Mouse (Mus musculus): Measurements from ENCODE around the gene Ndc1. TPM values are rescaled to one million over a fixed set of nuclear protein-coding genes. Genes with fewer than 3 reads are reported as not detected.

Ndc1 gene
- polyA plus RNA-seq, 1 experiment from 2014 or later: 27.9 TPM

DNA sequence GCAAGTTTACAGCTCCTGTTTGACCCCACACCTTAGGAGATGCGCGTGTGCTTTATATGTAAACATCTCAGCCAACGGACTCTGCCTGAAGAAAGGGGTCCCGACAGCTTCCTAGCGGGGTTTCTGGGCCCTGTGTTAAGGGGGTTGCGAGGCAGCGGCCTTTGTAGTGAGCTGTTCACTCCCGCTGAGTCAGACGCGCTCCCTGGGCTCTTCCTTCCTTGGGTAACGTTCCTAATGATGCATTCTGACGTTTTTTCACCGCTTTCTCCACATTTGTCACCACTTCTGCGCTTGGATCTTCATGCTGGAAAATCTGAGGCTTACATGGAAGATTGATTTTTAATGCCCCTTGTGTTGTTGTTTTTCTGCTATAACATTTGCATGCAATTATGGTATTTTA lies 54.1 kb downstream of the Ndc1 start:
- Histone ChIP-seq H3K9ac (no peak overlapping the region), H3K4me3 (replicated peaks) (no peak overlapping the region), H3K27me3 (no peaks in the 10 kb centered on the region), H3K9me3 (replicated peaks) (no peaks in the 10 kb centered on the region), H3K4me2 (replicated peaks) (peak overlapping the region; percentile 28), H3K27ac (replicated peaks) (peak overlapping the region; percentile 80), H3K36me3 (peaks cover 3% of the 10 kb centered on the region; the same call in 1 of the 2 replicates), H3K4me1 (peaks cover 14% of the 10 kb centered on the region)
- WGBS: 9% methylated on average over 14 of the region's 14 CpGs
- no peak; the same call in 1 of the 2 replicates for ATAC-seq (ENCODE audit: insufficient number of reproducible peaks, low FRiP score, low TSS enrichment, low read depth)

DNA sequence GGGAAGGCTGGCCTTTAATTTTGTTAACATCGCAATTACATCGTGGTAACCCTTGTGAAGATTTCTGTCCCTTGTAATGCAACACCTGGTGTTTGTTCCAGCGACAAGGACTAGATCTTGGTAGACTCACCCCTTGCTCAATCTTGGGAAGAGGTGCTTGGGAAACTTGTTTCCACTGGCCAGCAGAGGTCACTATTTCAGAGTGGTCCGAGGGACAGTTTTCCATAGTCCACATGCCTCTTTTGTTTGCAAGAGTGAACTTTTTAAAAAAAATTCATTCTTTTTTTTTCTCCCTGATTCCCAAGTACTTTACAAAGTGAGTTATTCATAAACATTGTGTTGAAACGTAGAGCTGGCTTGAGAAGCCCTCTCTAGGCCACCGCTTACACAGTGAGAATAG lies 54.6 kb downstream of the Ndc1 start:
- H3K9ac ChIP-seq: no peak overlapping the region
- H3K36me3 ChIP-seq: no peaks in the 10 kb centered on the region; the same call in 1 of the 2 replicates
- peaks cover 14% of the 10 kb centered on the region for H3K4me1 ChIP-seq
- no peaks in the 10 kb centered on the region for H3K9me3 ChIP-seq (replicated peaks)
- H3K4me2 ChIP-seq (replicated peaks): no peak overlapping the region
- no peaks in the 10 kb centered on the region for H3K27me3 ChIP-seq
- ATAC-seq (ENCODE audit: insufficient number of reproducible peaks, low FRiP score, low TSS enrichment, low read depth): no peak
- H3K4me3 ChIP-seq (replicated peaks): no peak overlapping the region
- 20% methylated on average over 6 of the region's 6 CpGs for WGBS
- peak overlapping the region; percentile 80 for H3K27ac ChIP-seq (replicated peaks)

DNA sequence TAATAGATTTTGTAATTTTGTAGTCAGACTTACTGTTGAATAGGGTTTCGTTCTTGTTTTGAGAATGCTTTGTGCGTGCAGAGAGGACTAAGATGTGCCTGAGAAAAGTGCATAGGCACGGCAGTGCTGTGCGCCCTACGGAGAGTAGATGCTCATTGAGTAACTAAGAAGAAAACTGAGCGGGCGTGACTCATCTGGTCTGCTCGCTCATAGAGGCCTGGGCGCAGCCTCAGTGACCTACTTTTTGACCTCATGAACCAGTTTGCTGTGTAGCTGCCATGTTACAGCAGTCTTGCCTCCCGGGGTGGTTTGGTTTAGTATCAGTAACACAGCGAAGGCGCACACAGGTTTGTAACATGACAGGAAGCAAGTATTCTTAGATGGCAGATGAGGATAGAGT lies 58.0 kb downstream of the Ndc1 start:
- 93% methylated on average over 12 of the region's 12 CpGs for WGBS
- no peaks in the 10 kb centered on the region for H3K9me3 ChIP-seq (replicated peaks)
- no peak overlapping the region for H3K4me3 ChIP-seq (replicated peaks)
- H3K27ac ChIP-seq (replicated peaks): no peak overlapping the region
- H3K36me3 ChIP-seq: no peaks in the 10 kb centered on the region
- H3K27me3 ChIP-seq: no peaks in the 10 kb centered on the region
- H3K9ac ChIP-seq: no peak overlapping the region
- no peak overlapping the region for H3K4me2 ChIP-seq (replicated peaks)
- peaks cover 14% of the 10 kb centered on the region for H3K4me1 ChIP-seq
- no peak for ATAC-seq (ENCODE audit: insufficient number of reproducible peaks, low FRiP score, low TSS enrichment, low read depth)

DNA sequence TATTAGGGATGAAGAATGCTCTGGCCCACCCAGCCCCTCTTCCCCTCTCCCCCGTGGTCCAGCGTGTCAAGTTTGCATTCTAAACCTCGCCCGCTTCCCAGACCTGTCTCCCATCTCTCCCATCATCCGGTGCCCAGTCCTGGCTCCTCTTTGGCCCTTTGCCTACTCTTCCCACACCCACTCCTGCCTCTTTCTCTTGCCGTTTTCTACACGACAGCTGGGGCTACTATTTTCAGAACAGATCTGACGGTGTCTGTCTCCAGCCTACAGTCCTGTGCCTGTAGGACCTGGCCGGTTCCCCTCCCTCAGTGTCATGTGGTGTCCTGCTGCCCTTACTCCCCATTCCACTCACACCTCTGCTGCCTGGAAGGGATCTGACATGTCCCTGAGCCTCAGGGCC lies 59.0 kb downstream of the Ndc1 start:
- no peak for ATAC-seq (ENCODE audit: insufficient number of reproducible peaks, low FRiP score, low TSS enrichment, low read depth)
- Histone ChIP-seq H3K36me3 (no peaks in the 10 kb centered on the region), H3K4me1 (peaks cover 8% of the 10 kb centered on the region), H3K4me3 (replicated peaks) (no peak overlapping the region), H3K4me2 (replicated peaks) (no peak overlapping the region), H3K27ac (replicated peaks) (no peak overlapping the region), H3K9me3 (replicated peaks) (no peaks in the 10 kb centered on the region), H3K27me3 (no peaks in the 10 kb centered on the region), H3K9ac (no peak overlapping the region)
- whole genome bisulfite sequencing: 70% methylated on average over 9 of the region's 9 CpGs

DNA sequence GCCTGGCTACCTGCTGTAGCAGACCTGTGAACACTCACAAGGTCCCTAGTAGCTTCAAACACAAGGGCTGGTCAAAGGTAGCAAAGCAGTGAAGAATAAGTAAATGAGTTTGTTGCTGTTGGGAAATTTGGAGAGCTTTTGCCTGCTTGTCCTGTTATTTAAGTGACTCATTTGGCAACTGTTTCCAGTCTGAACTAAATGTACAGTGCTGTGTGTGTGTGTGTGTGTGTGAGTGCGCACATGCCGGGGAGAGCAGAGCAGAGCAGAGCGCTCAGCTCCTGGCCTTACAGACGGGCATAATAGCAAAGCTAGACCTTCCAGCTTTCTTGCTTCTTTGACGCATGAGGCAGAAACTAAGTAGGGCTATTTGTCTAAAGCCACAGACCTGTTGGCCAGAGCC lies 65.1 kb downstream of the Ndc1 start:
- Histone ChIP-seq H3K4me2 (replicated peaks) (no peak overlapping the region), H3K4me1 (peaks cover 26% of the 10 kb centered on the region), H3K27ac (replicated peaks) (no peak overlapping the region), H3K4me3 (replicated peaks) (no peak overlapping the region), H3K36me3 (no peaks in the 10 kb centered on the region), H3K9me3 (replicated peaks) (no peaks in the 10 kb centered on the region), H3K9ac (no peak overlapping the region), H3K27me3 (peaks cover 41% of the 10 kb centered on the region)
- 67% methylated on average over 5 of the region's 5 CpGs for WGBS
- ATAC-seq (ENCODE audit: insufficient number of reproducible peaks, low FRiP score, low TSS enrichment, low read depth): no peak

DNA sequence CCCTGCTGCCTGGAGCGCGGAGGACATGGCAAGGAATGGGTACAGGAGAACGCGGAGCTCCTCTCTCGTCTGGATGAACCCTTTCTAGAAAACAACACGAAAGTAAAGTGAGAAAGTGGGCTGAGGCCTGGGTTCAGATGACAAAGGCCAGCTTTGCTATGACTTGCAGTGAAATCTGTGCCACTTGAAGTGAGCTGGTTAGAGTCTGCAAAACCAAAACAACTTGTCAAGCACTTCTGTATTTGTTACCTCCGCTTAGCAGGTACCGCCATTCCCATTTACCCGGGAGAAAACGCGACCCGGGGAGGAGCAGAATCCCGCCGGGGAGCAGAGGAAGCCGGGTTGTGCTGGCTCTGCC lies 66.4 kb downstream of the Ndc1 start:
- Histone ChIP-seq H3K9ac (peak overlapping the region; percentile 65), H3K27ac (replicated peaks) (peak overlapping the region; percentile 73), H3K27me3 (peaks cover 45% of the 10 kb centered on the region), H3K4me1 (peaks cover 28% of the 10 kb centered on the region), H3K36me3 (no peaks in the 10 kb centered on the region), H3K4me3 (replicated peaks) (peak overlapping the region; percentile 69), H3K9me3 (replicated peaks) (no peaks in the 10 kb centered on the region), H3K4me2 (replicated peaks) (peak overlapping the region; percentile 96)
- WGBS: 5% methylated on average over 15 of the region's 15 CpGs
- no peak for ATAC-seq (ENCODE audit: insufficient number of reproducible peaks, low FRiP score, low TSS enrichment, low read depth)

DNA sequence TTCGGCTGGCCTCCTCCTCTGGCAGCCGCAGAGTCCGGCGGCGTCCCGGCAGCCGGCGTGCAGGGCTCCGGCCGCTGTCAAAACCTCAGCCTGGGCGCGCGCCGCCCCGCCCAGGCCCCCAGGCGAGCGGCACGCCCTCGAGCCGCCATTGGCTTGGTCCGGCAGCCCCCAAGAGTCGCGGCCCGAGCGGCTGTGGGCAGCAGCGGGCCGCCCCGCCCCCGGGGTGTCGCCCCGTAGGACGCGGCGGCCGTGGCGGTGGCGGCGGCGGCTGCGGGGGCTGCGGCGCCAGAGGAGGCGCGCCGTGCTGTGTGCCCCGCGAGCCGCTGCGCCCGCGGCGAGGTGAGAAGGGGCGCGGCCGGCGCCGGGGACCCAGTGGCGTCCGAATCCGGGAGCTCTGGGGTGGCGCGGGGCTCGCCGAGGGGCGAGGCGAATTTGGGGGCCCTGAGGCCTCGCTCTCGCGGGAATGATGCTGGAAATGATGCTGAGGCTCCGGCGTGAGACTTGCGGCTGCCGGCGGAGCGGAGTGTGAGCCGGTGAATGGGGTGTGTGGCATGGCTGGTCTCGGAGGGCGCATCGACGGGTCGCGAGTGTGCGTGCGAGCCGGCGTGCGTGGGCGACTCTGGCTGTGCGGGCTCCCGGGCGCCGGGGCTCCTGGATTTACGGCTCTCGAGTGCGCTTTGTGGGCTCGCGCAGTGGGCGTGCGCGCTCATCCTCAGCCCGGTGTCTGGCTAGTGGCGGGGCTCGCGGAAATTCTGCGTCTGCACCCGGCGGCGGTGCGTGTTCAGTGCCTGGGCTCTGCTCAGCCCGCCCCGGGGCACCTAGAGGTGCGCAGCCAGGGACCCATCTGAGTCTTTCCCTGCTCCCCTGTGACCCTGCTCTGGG lies 67.0 kb downstream of the Ndc1 start, which contains the start of gene Glis1:
Glis1 (plus strand) TSS at position 236 of the 882 bp plus-strand sequence.
- Histone ChIP-seq H3K27me3 (peaks cover 45% of the 10 kb centered on the region), H3K36me3 (no peaks in the 10 kb centered on the region), H3K27ac (replicated peaks) (peak within 1 kb of the TSS; percentile 73), H3K4me2 (replicated peaks) (peak within 1 kb of the TSS; percentile 96), H3K4me3 (replicated peaks) (peak within 1 kb of the TSS; percentile 69), H3K9ac (peak within 1 kb of the TSS; percentile 65), H3K4me1 (peaks cover 28% of the 10 kb centered on the region), H3K9me3 (replicated peaks) (no peaks in the 10 kb centered on the region)
- WGBS: under 1% methylated on average over 107 of the region's 112 CpGs
- peak; percentile 91 for ATAC-seq (ENCODE audit: insufficient number of reproducible peaks, low FRiP score, low TSS enrichment, low read depth)

DNA sequence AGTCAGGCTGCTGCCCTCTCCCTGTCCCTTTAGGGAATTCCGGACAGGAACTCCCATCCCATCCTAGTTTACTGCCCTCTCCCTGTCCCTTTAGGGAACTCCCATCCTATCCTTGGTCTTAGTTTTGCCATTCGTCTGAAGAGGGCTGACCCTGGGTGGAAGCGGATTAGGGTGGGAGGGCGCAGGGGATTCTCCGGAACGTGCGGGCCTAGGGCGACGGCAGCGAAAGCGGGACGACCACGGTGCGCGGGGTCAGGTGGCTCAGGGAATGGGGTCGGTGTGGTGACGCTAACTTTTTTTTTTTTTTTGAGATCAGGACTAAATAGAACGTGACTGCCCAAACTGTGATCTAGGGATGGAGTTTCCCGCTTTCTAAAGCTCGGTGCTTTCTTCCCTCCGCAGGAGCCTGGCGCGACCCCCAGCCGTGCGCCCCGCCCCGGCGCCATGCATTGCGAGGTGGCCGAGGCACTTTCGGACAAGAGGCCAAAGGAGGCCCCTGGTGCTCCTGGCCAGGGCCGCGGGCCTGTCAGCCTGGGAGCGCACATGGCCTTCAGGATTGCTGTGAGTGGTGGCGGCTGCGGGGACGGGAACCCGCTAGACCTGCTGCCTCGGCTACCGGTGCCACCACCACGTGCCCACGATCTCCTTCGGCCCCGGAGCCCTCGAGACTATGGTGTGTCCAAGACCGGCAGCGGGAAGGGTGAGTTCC lies 67.8 kb downstream of the Ndc1 start:
- Histone ChIP-seq H3K36me3 (no peaks in the 10 kb centered on the region), H3K4me1 (peaks cover 31% of the 10 kb centered on the region), H3K4me2 (replicated peaks) (peak overlapping the region; percentile 96), H3K9ac (peak overlapping the region; percentile 65), H3K9me3 (replicated peaks) (no peaks in the 10 kb centered on the region), H3K27me3 (peaks cover 45% of the 10 kb centered on the region), H3K27ac (replicated peaks) (peak overlapping the region; percentile 73; the same call in 1 of the 2 replicates), H3K4me3 (replicated peaks) (peak overlapping the region; percentile 69)
- no peak for ATAC-seq (ENCODE audit: insufficient number of reproducible peaks, low FRiP score, low TSS enrichment, low read depth)
- WGBS: 4% methylated on average over 47 of the region's 47 CpGs

DNA sequence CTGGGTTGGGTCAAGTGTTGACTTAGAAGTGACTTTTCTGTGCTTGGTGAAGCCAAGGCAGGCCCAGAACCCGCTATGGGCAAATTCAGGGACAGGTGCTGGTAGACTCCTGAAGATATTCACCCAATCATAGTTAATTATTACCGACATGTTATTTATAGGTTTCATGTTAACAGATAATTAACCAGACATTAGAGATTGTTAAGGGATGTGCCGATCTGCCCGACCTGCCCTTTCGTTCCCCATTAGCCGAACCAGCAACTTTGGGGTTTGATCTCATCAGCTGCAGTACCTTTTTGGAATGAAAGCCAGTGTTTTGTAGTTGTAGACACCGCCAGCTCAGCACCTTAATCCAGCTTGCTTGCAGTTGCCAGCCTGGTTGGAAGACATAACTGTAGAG lies 68.9 kb downstream of the Ndc1 start:
- Histone ChIP-seq H3K27me3 (peaks cover 55% of the 10 kb centered on the region), H3K4me2 (replicated peaks) (peak overlapping the region; percentile 96), H3K36me3 (no peaks in the 10 kb centered on the region), H3K27ac (replicated peaks) (no peak overlapping the region; the same call in 1 of the 2 replicates), H3K9me3 (replicated peaks) (no peaks in the 10 kb centered on the region), H3K4me1 (peaks cover 41% of the 10 kb centered on the region), H3K9ac (peak overlapping the region; percentile 6; the same call in 1 of the 2 replicates), H3K4me3 (replicated peaks) (peak overlapping the region; percentile 69)
- no peak for ATAC-seq (ENCODE audit: insufficient number of reproducible peaks, low FRiP score, low TSS enrichment, low read depth)
- 72% methylated on average over 7 of the region's 7 CpGs for WGBS

DNA sequence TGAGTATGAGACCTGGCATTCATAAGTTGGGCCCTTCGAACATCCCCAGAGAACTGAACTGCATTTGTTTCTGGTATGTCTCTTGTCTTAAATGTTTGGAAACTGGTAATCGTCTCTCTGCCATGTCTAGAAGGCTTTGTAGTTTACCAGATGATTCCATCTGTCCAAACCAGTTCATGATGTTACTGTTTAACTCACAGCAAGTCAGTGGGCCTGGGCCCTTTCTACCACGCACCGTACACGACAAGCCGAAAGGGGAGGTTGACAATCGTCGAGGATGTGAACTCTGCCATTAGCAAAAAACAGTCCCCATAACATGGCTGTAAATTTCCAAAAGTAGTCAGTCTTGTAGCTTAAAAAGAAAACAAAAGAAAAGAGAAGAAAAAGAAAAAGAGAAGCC lies 71.2 kb downstream of the Ndc1 start:
- peaks cover 53% of the 10 kb centered on the region for H3K27me3 ChIP-seq
- H3K27ac ChIP-seq (replicated peaks): 0 out of 2 replicates have a peak overlapping the region, but pooled peaks have one; percentile 39
- no peaks in the 10 kb centered on the region for H3K9me3 ChIP-seq (replicated peaks)
- no peaks in the 10 kb centered on the region for H3K36me3 ChIP-seq
- peaks cover 60% of the 10 kb centered on the region for H3K4me1 ChIP-seq
- no peak for ATAC-seq (ENCODE audit: insufficient number of reproducible peaks, low FRiP score, low TSS enrichment, low read depth)
- peak overlapping the region; percentile 16 for H3K4me3 ChIP-seq (replicated peaks)
- peak overlapping the region; percentile 45 for H3K4me2 ChIP-seq (replicated peaks)
- WGBS: 54% methylated on average over 8 of the region's 8 CpGs
- H3K9ac ChIP-seq: no peak overlapping the region

DNA sequence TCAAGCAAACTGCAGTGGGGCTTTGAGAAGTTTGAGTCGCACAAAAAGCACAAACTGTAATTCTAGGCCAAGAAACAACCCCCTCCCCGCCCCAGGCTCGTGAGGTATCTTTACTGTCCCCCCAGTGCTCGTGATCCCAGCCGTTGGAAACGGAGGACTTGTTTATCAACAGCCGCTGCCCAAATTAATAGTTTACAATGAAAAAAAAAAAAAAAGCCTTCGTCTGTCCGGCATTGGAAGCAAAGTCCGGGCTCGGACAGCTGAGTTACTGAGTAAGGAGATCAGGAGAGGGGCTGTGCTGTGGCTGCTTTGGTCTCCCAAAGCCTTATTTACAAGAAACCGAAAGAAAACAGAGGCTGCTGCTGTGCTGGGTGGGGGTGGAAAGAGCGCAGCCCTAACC lies 72.7 kb downstream of the Ndc1 start:
- no peaks in the 10 kb centered on the region for H3K36me3 ChIP-seq
- ATAC-seq (ENCODE audit: insufficient number of reproducible peaks, low FRiP score, low TSS enrichment, low read depth): no peak
- peaks cover 48% of the 10 kb centered on the region for H3K4me1 ChIP-seq
- peak overlapping the region; percentile 9; the same call in 1 of the 2 replicates for H3K9ac ChIP-seq
- peak overlapping the region; percentile 45 for H3K4me2 ChIP-seq (replicated peaks)
- peaks cover 48% of the 10 kb centered on the region for H3K27me3 ChIP-seq
- H3K27ac ChIP-seq (replicated peaks): peak overlapping the region; percentile 48; the same call in 1 of the 2 replicates
- 18% methylated on average over 13 of the region's 13 CpGs for WGBS
- peak overlapping the region; percentile 27 for H3K4me3 ChIP-seq (replicated peaks)
- no peaks in the 10 kb centered on the region for H3K9me3 ChIP-seq (replicated peaks)
